Mouse (Mus musculus) T-helper 17 cell (primary cell): Measurements from ENCODE around the gene Gm5941.
"Not testable (repeated sequence)": the region's sequence is repeated elsewhere in the genome, so short reads cannot be mapped to it uniquely, and the experiment has no call there.

Experiments
- in situ Hi-C, 2 experiments: fragments of 300-600 bp; cut with MboI, MseI; formaldehyde crosslinking; loops; 1 replicate in 1 of 2; 2 replicates in 1 of 2; pipeline ENCODE4 v1.15.1; 2025; ENCODE audit warnings: high pct_unique_total_duplicates in 2 of 2

Gm5941 gene

GRCm38 (mm10) chrX:92489649-92490048 lies at the start of gene Gm5941:
Gm5941 (plus strand) TSS chrX:92489949.
- in situ Hi-C loops, result not testable (repeated sequence)

GRCm38 (mm10) chrX:92460496-92460895 lies 29.3 kb upstream of the Gm5941 start:
- in situ Hi-C loops, result no loop called here

GRCm38 (mm10) chrX:92464773-92465172 lies 25.0 kb upstream of the Gm5941 start:
- in situ Hi-C loops, result no loop called here

- in situ Hi-C loops, result no loop called here
Observed at GRCm38 (mm10) chrX:92498254-92498653, 8.5 kb downstream of the Gm5941 start.

- in situ Hi-C loops, result no loop called here
Observed at GRCm38 (mm10) chrX:92527826-92528225, 38.1 kb downstream of the Gm5941 start.
